In the genomic region with DNA sequence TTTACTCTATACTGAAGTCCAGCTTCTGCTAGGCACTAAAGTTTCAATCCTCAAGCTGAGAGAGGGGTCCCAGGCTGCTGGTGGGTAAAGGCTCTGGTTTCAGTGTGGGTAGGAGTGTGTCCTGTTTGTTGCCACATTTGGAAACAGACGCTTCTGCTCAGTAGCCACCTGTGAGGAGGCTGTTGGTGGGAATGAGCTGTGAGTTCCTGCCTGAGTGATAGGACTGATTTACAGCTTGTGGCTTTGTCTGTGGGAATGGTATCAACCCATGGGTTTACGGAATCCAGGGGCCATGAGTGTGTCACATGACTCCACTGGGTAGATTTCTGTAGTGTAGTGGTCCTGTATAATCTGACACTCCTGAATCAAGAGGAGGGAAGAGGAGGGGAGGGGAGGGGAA, we compare ENCODE assay signal across 25 mouse cellular contexts.
"Had no signal": no experiment of that assay in that cellular context is flagged by ENCODE, and none has a peak within 500 bp of the region (broad histone marks: within the 10 kb centered on the region; RNA-seq: fewer than 3 reads in every experiment).

No protein-coding gene starts in this region.

- H3K4me1 ChIP-seq: hindbrain, embryonic 10.5 days; hindbrain, embryonic 12.5 days; intestine, embryonic 15.5 days; limb, embryonic 10.5 days; limb, embryonic 12.5 days; liver, embryonic 13.5 days had no signal

- H3K4me3 ChIP-seq: heart, adult 2 months; hindbrain, embryonic 10.5 days; hindbrain, embryonic 12.5 days; intestine, embryonic 15.5 days; layer of hippocampus, adult 2 months; left cerebral cortex, adult 2 months; limb, embryonic 10.5 days; limb, embryonic 12.5 days; liver, embryonic 13.5 days had no signal

- H3K9ac ChIP-seq: hindbrain, embryonic 12.5 days; hindbrain, embryonic 14.5 days; intestine, embryonic 15.5 days; limb, embryonic 12.5 days; liver, embryonic 13.5 days had no signal

- H3K36me3 ChIP-seq: hindbrain, embryonic 10.5 days; hindbrain, embryonic 12.5 days; intestine, embryonic 15.5 days; limb, embryonic 10.5 days; limb, embryonic 12.5 days; liver, embryonic 13.5 days had no signal

- H3K27me3 ChIP-seq: hindbrain, embryonic 12.5 days; intestine, embryonic 15.5 days; limb, embryonic 12.5 days; liver, embryonic 13.5 days had no signal

- ATAC-seq: hindbrain, embryonic 16.5 days; inflammation-experienced regulatory T-cells, adult 6 months; intestine, embryonic 15.5 days; intestine, postnatal 0 days had no signal

- H3K4me2 ChIP-seq: heart, embryonic 11.5 days; hindbrain, embryonic 12.5 days; hindbrain, embryonic 14.5 days; intestine, embryonic 15.5 days; limb, embryonic 12.5 days; liver, embryonic 11.5 days; liver, embryonic 13.5 days had no signal

- H3K9me3 ChIP-seq: intestine, embryonic 15.5 days; limb, embryonic 10.5 days; limb, embryonic 12.5 days; liver, embryonic 13.5 days had no signal

- H3K27ac ChIP-seq: heart, adult 2 months; hindbrain, embryonic 10.5 days; hindbrain, embryonic 12.5 days; hindbrain, embryonic 14.5 days; intestine, embryonic 15.5 days; layer of hippocampus, adult 2 months; left cerebral cortex, adult 2 months; limb, embryonic 10.5 days; limb, embryonic 12.5 days; liver, embryonic 13.5 days had no signal

- DNase-seq: gastrocnemius, postnatal 14 days; gastrocnemius, postnatal 36 days; heart, adult 2 months; heart, postnatal 10 days; heart, postnatal 36 days; kidney, adult 18-20 months; kidney, adult 8-10 months; kidney, postnatal 10 days; kidney, postnatal 25 days; kidney, postnatal 4 days; liver; liver, embryonic 13.5 days had no signal
